Mouse (Mus musculus) ES-Bruce4 (cell line): ENCODE measurements around the gene Lgr5.

Experiments
- CTCF ChIP-seq: IDR thresholded peaks from one replicate; pipeline ENCODE4 v1.8.1; 2011; ENCODE audit warnings: low read depth, low read length
- POLR2A ChIP-seq: IDR thresholded peaks from one replicate; pipeline ENCODE4 v1.8.1; 2011; ENCODE audit warnings: low read length; ENCODE audit not compliant: insufficient read depth

GRCm38 (mm10) chr10:115623481-115623880 lies 35.9 kb upstream of the Lgr5 start:
- no peak for TF ChIP-seq CTCF
- no peak for TF ChIP-seq POLR2A
